8 mouse cellular contexts compared by ENCODE assay signal in genomic region chr2:24049344-24049990, GRCm38 (mm10). TPM values are rescaled to one million over a fixed set of nuclear protein-coding genes. Genes with fewer than 3 reads are reported as not detected.
A peak's percentile ranks its signal among the peaks of the same experiment; 100 is the strongest.
DNase-seq lines count a peak whose midpoint lies in the region; ATAC-seq and TF ChIP-seq lines count a peak whose summit lies in the region.

Gene Hnmt (minus strand): TSS chr2:24049394.

- H3K9ac ChIP-seq in lung, embryonic 15.5 days, result no peak within 1 kb of the TSS
- peak within 1 kb of the TSS; percentile 53 for H3K9ac ChIP-seq in forebrain, embryonic 15.5 days (replicated peaks)
- no peak within 1 kb of the TSS for H3K9ac ChIP-seq in intestine, postnatal 0 days (ENCODE audit: low read depth, low read length)
- H3K9ac ChIP-seq in liver, postnatal 0 days (replicated peaks), result peak within 1 kb of the TSS; percentile 54; the same call in 1 of the 2 replicates
- H3K9ac ChIP-seq in stomach, embryonic 15.5 days, result no peak within 1 kb of the TSS

- no peak within 1 kb of the TSS for H3K27ac ChIP-seq in lung, embryonic 15.5 days
- peak within 1 kb of the TSS; percentile 61 for H3K27ac ChIP-seq in forebrain, embryonic 15.5 days (replicated peaks)
- no peak within 1 kb of the TSS for H3K27ac ChIP-seq in intestine, postnatal 0 days (ENCODE audit: low read depth, low read length)
- no peak within 1 kb of the TSS for H3K27ac ChIP-seq in liver, postnatal 0 days (ENCODE audit: low read depth)
- H3K27ac ChIP-seq in stomach, embryonic 15.5 days, result no peak within 1 kb of the TSS

- peak within 1 kb of the TSS; percentile 53 for H3K4me2 ChIP-seq in lung, embryonic 15.5 days
- peak within 1 kb of the TSS; percentile 72 for H3K4me2 ChIP-seq in forebrain, embryonic 15.5 days (replicated peaks)
- peak within 1 kb of the TSS; percentile 70 for H3K4me2 ChIP-seq in intestine, postnatal 0 days (replicated peaks; ENCODE audit: low read depth)
- peak within 1 kb of the TSS; percentile 73 for H3K4me2 ChIP-seq in liver, postnatal 0 days (ENCODE audit: low read depth, low read length)
- H3K4me2 ChIP-seq in stomach, embryonic 15.5 days, result peak within 1 kb of the TSS; percentile 56

- H3K9me3 ChIP-seq in lung, embryonic 15.5 days, result no peaks in the 10 kb centered on the region
- no peaks in the 10 kb centered on the region for H3K9me3 ChIP-seq in forebrain, embryonic 15.5 days
- no peaks in the 10 kb centered on the region for H3K9me3 ChIP-seq in intestine, postnatal 0 days (ENCODE audit: control insufficient read depth)
- no peaks in the 10 kb centered on the region for H3K9me3 ChIP-seq in liver, postnatal 0 days (ENCODE audit: low read length)
- H3K9me3 ChIP-seq in stomach, embryonic 15.5 days, result no peaks in the 10 kb centered on the region

- WGBS in lung, embryonic 15.5 days, result 34% methylated on average over 7 of the region's 7 CpGs
- 44% methylated on average over 7 of the region's 7 CpGs for WGBS in forebrain, embryonic 15.5 days
- 22% methylated on average over 7 of the region's 7 CpGs for WGBS in intestine, postnatal 0 days
- 41% methylated on average over 7 of the region's 7 CpGs for WGBS in liver, postnatal 0 days (ENCODE audit: insufficient replicate concordance)
- WGBS in stomach, embryonic 15.5 days, result 30% methylated on average over 7 of the region's 7 CpGs

- H3K4me1 ChIP-seq in lung, embryonic 15.5 days, result no peaks in the 10 kb centered on the region
- peaks cover 12% of the 10 kb centered on the region; the same call in 1 of the 2 replicates for H3K4me1 ChIP-seq in forebrain, embryonic 15.5 days
- no peaks in the 10 kb centered on the region for H3K4me1 ChIP-seq in intestine, postnatal 0 days (replicated peaks; ENCODE audit: control insufficient read depth, insufficient read depth, low read length)
- H3K4me1 ChIP-seq in liver, postnatal 0 days (ENCODE audit: insufficient read depth), result 0 out of 2 replicates have a peak, but pooled peaks cover 3% of the 10 kb centered on the region
- no peaks in the 10 kb centered on the region for H3K4me1 ChIP-seq in stomach, embryonic 15.5 days

- TF ChIP-seq EP300 in liver, postnatal 0 days (IDR thresholded peaks at IDR 0.05; ENCODE audit: low read depth), result no peak

- no peak for ATAC-seq in lung, embryonic 15.5 days (ENCODE audit: borderline replicate concordance, extremely low read depth, low FRiP score, low TSS enrichment)
- ATAC-seq in forebrain, embryonic 15.5 days (replicated peaks), result no peak
- no peak for ATAC-seq in intestine, postnatal 0 days
- ATAC-seq in liver, postnatal 0 days, result no peak
- ATAC-seq in stomach, embryonic 15.5 days (ENCODE audit: insufficient read depth, low FRiP score, low read depth), result no peak

- H3K27me3 ChIP-seq in lung, embryonic 15.5 days, result no peaks in the 10 kb centered on the region
- no peaks in the 10 kb centered on the region for H3K27me3 ChIP-seq in forebrain, embryonic 15.5 days
- no peaks in the 10 kb centered on the region for H3K27me3 ChIP-seq in intestine, postnatal 0 days (replicated peaks; ENCODE audit: control insufficient read depth, insufficient read depth, low read length)
- no peaks in the 10 kb centered on the region for H3K27me3 ChIP-seq in liver, postnatal 0 days (ENCODE audit: insufficient read depth, low read length)
- H3K27me3 ChIP-seq in stomach, embryonic 15.5 days (replicated peaks), result no peaks in the 10 kb centered on the region

- no peak for TF ChIP-seq CTCF in intestine, postnatal 0 days (IDR thresholded peaks at IDR 0.05; ENCODE audit: low read depth)
- no peak for TF ChIP-seq CTCF in liver, postnatal 0 days (IDR thresholded peaks at IDR 0.05; ENCODE audit: low read depth)

- peak within 1 kb of the TSS; percentile 34 for H3K4me3 ChIP-seq in lung, embryonic 15.5 days
- peak within 1 kb of the TSS; percentile 46 for H3K4me3 ChIP-seq in forebrain, embryonic 15.5 days
- peak within 1 kb of the TSS; percentile 36 for H3K4me3 ChIP-seq in intestine, postnatal 0 days (ENCODE audit: low read depth, low read length)
- H3K4me3 ChIP-seq in liver, postnatal 0 days (ENCODE audit: low read depth, low read length), result peak within 1 kb of the TSS; percentile 46
- H3K4me3 ChIP-seq in stomach, embryonic 15.5 days (replicated peaks), result peak within 1 kb of the TSS; percentile 38

- H3K36me3 ChIP-seq in lung, embryonic 15.5 days, result no peaks in the 10 kb centered on the region
- H3K36me3 ChIP-seq in forebrain, embryonic 15.5 days, result no peaks in the 10 kb centered on the region
- no peaks in the 10 kb centered on the region for H3K36me3 ChIP-seq in intestine, postnatal 0 days (ENCODE audit: control insufficient read depth, insufficient read depth)
- no peaks in the 10 kb centered on the region for H3K36me3 ChIP-seq in liver, postnatal 0 days (replicated peaks; ENCODE audit: insufficient read depth, low read length)
- H3K36me3 ChIP-seq in stomach, embryonic 15.5 days, result no peaks in the 10 kb centered on the region

- no peak for DNase-seq in lung, postnatal 10 days
- DNase-seq in liver, postnatal 0 days, result no peak
- DNase-seq in thymus, postnatal 36 days, result no peak
- DNase-seq in thymus, adult 18-20 months, result no peak

RNA-seq across cellular contexts. Expression of gene Hnmt, which starts in this region (rescaled TPM):
- polyA plus RNA-seq in lung, embryonic 15.5 days (2015; fragmentation: Nextera tagmentation; extraction: Ambion mirVana), result 0.74 and 1.2 TPM in 2 replicates
- 4.1 and 4.4 TPM in 2 replicates for polyA plus RNA-seq in forebrain, embryonic 15.5 days (2015; fragmentation: Nextera tagmentation; extraction: Ambion mirVana)
- 2.8 and 3.3 TPM in 2 replicates for polyA plus RNA-seq in intestine, postnatal 0 days (2015; fragmentation: Nextera tagmentation; extraction: Ambion mirVana)
- polyA plus RNA-seq in liver, postnatal 0 days (2015; fragmentation: Nextera tagmentation; extraction: Ambion mirVana), result 0.80 and 0.90 TPM in 2 replicates
- 1.9 and 2.3 TPM in 2 replicates for polyA plus RNA-seq in stomach, embryonic 15.5 days (2015; fragmentation: Nextera tagmentation; extraction: Ambion mirVana)

Comparison
In these comparisons a context has a peak if more than half of its experiments do, and no peak if none do; other contexts are left out.
1. H3K9ac ChIP-seq: peak in forebrain, embryonic 15.5 days (single experiment) and liver, postnatal 0 days (single experiment); none in lung, embryonic 15.5 days (single experiment), intestine, postnatal 0 days (single experiment) and stomach, embryonic 15.5 days (single experiment).
2. Peak in every context shown above with its lines, with median percentiles within 50 percentile points of each other: H3K4me2 ChIP-seq and H3K4me3 ChIP-seq.